Mouse (Mus musculus) forebrain, embryonic 16.5 days (tissue): Measurements from ENCODE around the gene Vsnl1. TPM values are rescaled to one million over a fixed set of nuclear protein-coding genes. Genes with fewer than 3 reads are reported as not detected.

ENCODE experiments used
- ATAC-seq: fragments of 200-750 bp; cut with Nextera tagmentation; 2 replicates; pipeline ENCODE4 v1.8.0; 2017; ENCODE audit warnings: mild to moderate bottlenecking, moderate library complexity
- H3K27ac ChIP-seq: fragments of 300-500 bp; sonication (generic); 2 replicates; pipeline ENCODE4 v1.5.1; 2014; ENCODE audit warnings: low read length, control low read depth
- H3K27me3 ChIP-seq: fragments of 300-500 bp; sonication (generic); replicated peaks from 2 replicates; pipeline ENCODE4 v1.6.1; 2014; ENCODE audit warnings: low read length; ENCODE audit not compliant: control insufficient read depth, insufficient read depth
- H3K36me3 ChIP-seq: fragments of 300-500 bp; sonication (generic); 2 replicates; pipeline ENCODE4 v1.6.1; 2014; ENCODE audit not compliant: control insufficient read depth, insufficient read depth
- H3K4me1 ChIP-seq: fragments of 300-500 bp; sonication (generic); replicated peaks from 2 replicates; pipeline ENCODE4 v1.6.1; 2014; ENCODE audit warnings: low read length; ENCODE audit not compliant: control insufficient read depth, insufficient read depth
- H3K4me2 ChIP-seq: fragments of 300-500 bp; sonication (generic); 2 replicates; pipeline ENCODE4 v1.6.1; 2014; ENCODE audit warnings: mild to moderate bottlenecking, low read length, control low read depth
- H3K4me3 ChIP-seq: fragments of 300-500 bp; sonication (generic); replicated peaks from 2 replicates; pipeline ENCODE4 v1.5.1; 2014; ENCODE audit warnings: mild to moderate bottlenecking, low read length, control low read depth
- H3K9ac ChIP-seq: fragments of 300-500 bp; sonication (generic); replicated peaks from 2 replicates; pipeline ENCODE4 v1.6.1; 2014; ENCODE audit warnings: low read depth, low read length, control low read depth
- H3K9me3 ChIP-seq: fragments of 300-500 bp; sonication (generic); 2 replicates; pipeline ENCODE4 v1.6.1; 2016; ENCODE audit warnings: low read length; ENCODE audit not compliant: control insufficient read depth
- WGBS: fragments of 180-500 bp; shearing (Covaris S2); extraction: QIAGEN DNeasy Blood & Tissue Kit; methylation state at CpG from one replicate; pipeline ENCODE4 v1.1.7; 2014; 5-methylcytosine and 5-hydroxymethylcytosine counted together
- polyA plus RNA-seq: library from polyadenylated mRNA; unstranded; fragments of >200 nt; fragmentation: Nextera tagmentation; extraction: Ambion mirVana; gene quantifications from 2 replicates; pipeline ENCODE4 v1.2.1, GENCODE M21; 2015

The Vsnl1 gene
- polyA plus RNA-seq, 1 experiment from 2014 or later: 34.5 TPM

DNA sequence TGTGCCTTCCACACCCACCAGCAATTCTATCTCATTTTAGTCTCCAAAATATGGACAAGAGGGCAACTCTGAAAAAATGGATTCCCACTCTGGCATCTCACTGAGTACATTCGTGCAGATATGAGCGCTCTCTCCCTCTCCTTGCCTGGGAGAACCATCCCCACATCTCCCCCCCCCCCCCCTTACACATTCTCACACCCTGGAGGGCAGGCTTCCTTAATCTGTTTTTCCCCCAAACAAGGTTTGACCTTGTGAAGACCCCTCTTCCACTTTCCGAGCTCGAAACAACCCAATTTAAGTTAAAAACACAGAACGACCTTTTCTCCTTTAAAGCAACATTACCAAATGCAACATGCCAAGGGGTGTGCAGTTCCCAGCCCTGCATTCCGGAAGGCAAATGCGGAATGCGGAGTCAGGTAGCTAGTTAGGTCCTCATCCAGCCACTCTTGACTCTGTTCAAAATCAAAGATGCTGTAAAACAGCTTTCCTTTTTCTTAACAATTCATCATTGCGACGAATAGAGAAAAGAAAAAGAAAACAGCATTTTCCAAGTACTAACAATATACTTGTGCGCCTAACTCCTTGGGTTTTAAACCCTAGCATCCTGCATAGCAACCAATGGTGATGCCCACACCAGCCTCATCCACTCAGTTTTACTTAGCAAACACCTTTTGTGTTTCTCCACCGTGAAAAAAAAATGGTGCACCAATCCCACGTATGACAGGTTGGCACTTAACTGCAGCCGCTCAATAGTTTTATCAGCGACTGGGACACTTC is 979 bp downstream of the Vsnl1 start:
- no peak for ATAC-seq
- Histone ChIP-seq H3K9ac (peak overlapping the region; percentile 52), H3K27me3 (0 out of 2 replicates have a peak, but pooled peaks cover 3% of the 10 kb centered on the region), H3K4me2 (peak overlapping the region; percentile 69), H3K4me1 (peaks cover 18% of the 10 kb centered on the region), H3K27ac (no peak overlapping the region), H3K4me3 (peak overlapping the region; percentile 44), H3K36me3 (no peaks in the 10 kb centered on the region), H3K9me3 (no peaks in the 10 kb centered on the region)
- 7% methylated on average over 15 of the region's 15 CpGs for WGBS

DNA sequence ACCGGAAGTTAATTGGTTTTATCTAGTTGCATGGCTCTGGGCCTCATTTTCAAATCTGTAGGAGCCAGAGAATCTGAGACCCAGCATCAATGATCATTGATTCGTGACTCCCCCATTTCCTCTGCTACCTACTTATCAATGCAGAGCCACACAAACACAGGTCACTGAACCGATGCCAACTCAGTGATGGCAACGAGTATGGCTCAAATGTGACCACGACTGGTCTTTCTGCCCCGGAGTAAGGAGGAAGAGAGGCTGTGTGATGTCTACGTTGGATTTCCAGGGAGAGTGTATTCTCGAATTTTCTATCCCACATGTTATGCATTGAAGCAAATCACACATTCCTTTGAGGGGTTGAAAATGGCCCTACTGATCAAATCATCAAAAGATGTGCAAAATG is 2.0 kb downstream of the Vsnl1 start:
- Histone ChIP-seq H3K36me3 (no peaks in the 10 kb centered on the region), H3K27ac (no peak overlapping the region), H3K9me3 (no peaks in the 10 kb centered on the region), H3K27me3 (0 out of 2 replicates have a peak, but pooled peaks cover 3% of the 10 kb centered on the region), H3K4me1 (peaks cover 18% of the 10 kb centered on the region), H3K4me3 (no peak overlapping the region; the same call in none of the 2 replicates), H3K9ac (no peak overlapping the region), H3K4me2 (no peak overlapping the region)
- ATAC-seq: no peak
- WGBS: 83% methylated on average over 8 of the region's 8 CpGs

DNA sequence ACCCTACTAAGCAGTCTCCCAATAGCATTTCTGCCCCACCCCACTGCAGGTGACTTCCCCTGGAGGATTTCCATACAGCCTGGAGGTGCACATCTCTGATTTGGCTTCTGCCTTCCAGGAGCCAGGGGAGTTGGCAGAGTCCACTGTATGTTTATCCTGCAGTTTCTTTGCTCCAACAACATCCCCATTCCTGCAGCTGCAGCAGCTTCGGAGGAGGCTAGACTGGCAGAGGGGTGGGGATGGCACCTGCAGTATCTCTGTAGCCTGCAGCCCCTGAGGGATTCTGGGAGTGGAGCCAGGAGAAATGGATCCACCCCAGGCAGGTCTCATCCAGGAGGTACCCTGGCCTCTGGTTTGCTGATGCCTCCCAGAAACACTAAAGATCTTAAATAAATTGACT is 2.7 kb downstream of the Vsnl1 start:
- Histone ChIP-seq H3K27me3 (0 out of 2 replicates have a peak, but pooled peaks cover 3% of the 10 kb centered on the region), H3K4me3 (no peak overlapping the region), H3K4me1 (peaks cover 18% of the 10 kb centered on the region), H3K9ac (no peak overlapping the region), H3K27ac (no peak overlapping the region), H3K4me2 (no peak overlapping the region), H3K9me3 (no peaks in the 10 kb centered on the region), H3K36me3 (no peaks in the 10 kb centered on the region)
- no peak for ATAC-seq
- WGBS: 31% methylated on average over 1 of the region's 1 CpGs

GRCm38 (mm10) chr12:11433126-11433525 is 3.3 kb downstream of the Vsnl1 start:
- Histone ChIP-seq H3K9ac (no peak overlapping the region), H3K4me3 (no peak overlapping the region), H3K4me2 (no peak overlapping the region), H3K27ac (no peak overlapping the region), H3K27me3 (0 out of 2 replicates have a peak, but pooled peaks cover 3% of the 10 kb centered on the region), H3K9me3 (no peaks in the 10 kb centered on the region), H3K4me1 (peaks cover 18% of the 10 kb centered on the region), H3K36me3 (no peaks in the 10 kb centered on the region)
- ATAC-seq: no peak
- WGBS: 97% methylated on average over 1 of the region's 1 CpGs

GRCm38 (mm10) chr12:11427396-11427795 is 9.0 kb downstream of the Vsnl1 start:
- ATAC-seq: no peak
- H3K9me3 ChIP-seq: no peaks in the 10 kb centered on the region
- no peaks in the 10 kb centered on the region for H3K4me1 ChIP-seq
- H3K4me3 ChIP-seq: no peak overlapping the region
- no peak overlapping the region for H3K4me2 ChIP-seq
- no peak overlapping the region for H3K9ac ChIP-seq
- H3K27me3 ChIP-seq: no peaks in the 10 kb centered on the region
- no peak overlapping the region for H3K27ac ChIP-seq
- 75% methylated on average over 4 of the region's 4 CpGs for WGBS
- no peaks in the 10 kb centered on the region for H3K36me3 ChIP-seq

DNA sequence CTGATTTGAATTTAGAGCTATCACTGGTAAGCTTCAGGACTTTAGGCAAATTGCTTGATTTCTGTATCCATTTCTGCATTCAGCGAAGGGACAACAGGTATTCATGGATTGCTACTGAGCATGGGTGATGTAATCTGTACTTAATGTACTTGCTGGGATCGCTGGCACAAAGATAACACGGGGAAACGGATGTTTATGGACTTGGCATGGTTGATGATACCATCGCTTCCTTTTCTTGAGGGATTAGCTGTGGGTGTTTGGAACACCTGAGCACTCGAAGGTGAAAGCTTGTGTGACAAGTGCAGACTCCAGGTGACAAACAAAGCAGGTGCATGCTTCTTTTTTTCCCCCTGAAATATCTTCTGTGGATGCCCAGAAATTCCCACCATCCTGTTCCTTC is 18.3 kb downstream of the Vsnl1 start:
- Histone ChIP-seq H3K27me3 (no peaks in the 10 kb centered on the region), H3K4me3 (no peak overlapping the region), H3K4me1 (no peaks in the 10 kb centered on the region), H3K36me3 (no peaks in the 10 kb centered on the region), H3K4me2 (no peak overlapping the region), H3K9ac (no peak overlapping the region), H3K27ac (no peak overlapping the region), H3K9me3 (no peaks in the 10 kb centered on the region)
- no peak for ATAC-seq
- 86% methylated on average over 6 of the region's 6 CpGs for WGBS

- Histone ChIP-seq H3K27ac (no peak overlapping the region), H3K4me1 (no peaks in the 10 kb centered on the region), H3K27me3 (no peaks in the 10 kb centered on the region), H3K9ac (no peak overlapping the region), H3K9me3 (no peaks in the 10 kb centered on the region), H3K36me3 (no peaks in the 10 kb centered on the region), H3K4me2 (no peak overlapping the region), H3K4me3 (no peak overlapping the region)
- WGBS: 85% methylated on average over 4 of the region's 4 CpGs
- no peak for ATAC-seq
Measured at GRCm38 (mm10) chr12:11407679-11408078, 28.7 kb downstream of the Vsnl1 start.

DNA sequence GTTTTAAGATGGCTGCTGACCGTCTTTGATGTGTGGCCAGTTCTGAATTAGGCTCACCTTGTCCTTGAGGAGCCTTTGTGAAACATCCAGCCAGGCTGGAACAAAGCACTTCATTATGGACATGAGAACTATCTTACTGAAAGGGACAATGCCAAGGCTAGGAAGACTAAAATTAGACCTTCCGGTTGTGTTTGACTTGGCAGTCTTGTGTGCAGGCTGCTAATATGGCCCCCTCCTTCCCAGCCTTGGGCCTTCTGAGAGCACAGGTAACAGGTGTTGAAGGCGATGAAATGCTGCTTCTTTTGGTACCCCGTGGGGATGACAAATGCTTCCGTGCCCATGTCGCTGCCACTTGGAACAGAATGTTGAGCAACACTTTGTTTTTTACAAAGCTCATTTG is 37.6 kb downstream of the Vsnl1 start:
- H3K36me3 ChIP-seq: no peaks in the 10 kb centered on the region
- no peak overlapping the region for H3K27ac ChIP-seq
- no peaks in the 10 kb centered on the region for H3K9me3 ChIP-seq
- H3K9ac ChIP-seq: no peak overlapping the region
- H3K4me2 ChIP-seq: no peak overlapping the region
- WGBS: 93% methylated on average over 6 of the region's 6 CpGs
- no peaks in the 10 kb centered on the region for H3K27me3 ChIP-seq
- no peaks in the 10 kb centered on the region for H3K4me1 ChIP-seq
- H3K4me3 ChIP-seq: no peak overlapping the region
- no peak for ATAC-seq

DNA sequence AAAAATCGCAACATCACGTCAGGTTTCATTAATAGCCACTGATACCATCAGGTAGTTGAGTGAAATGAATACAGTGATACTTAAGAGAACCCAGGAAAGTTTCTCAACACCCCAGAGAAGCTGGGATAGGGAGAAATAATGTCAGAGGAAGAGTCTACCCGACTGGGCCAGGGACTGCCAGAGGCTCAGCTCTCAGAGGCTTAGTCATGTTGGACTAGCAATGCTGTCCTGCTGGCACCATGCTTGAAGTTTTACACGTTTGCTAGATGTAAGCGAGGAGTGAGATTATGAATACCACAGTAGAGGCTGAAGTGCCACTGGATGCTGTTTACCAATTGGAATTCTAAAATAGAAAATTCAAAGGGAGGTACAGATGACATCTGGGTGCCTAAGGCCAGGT is 39.4 kb downstream of the Vsnl1 start:
- Histone ChIP-seq H3K27me3 (no peaks in the 10 kb centered on the region), H3K36me3 (no peaks in the 10 kb centered on the region), H3K27ac (no peak overlapping the region), H3K4me3 (no peak overlapping the region), H3K9me3 (no peaks in the 10 kb centered on the region), H3K4me2 (no peak overlapping the region), H3K9ac (no peak overlapping the region), H3K4me1 (no peaks in the 10 kb centered on the region)
- 83% methylated on average over 5 of the region's 5 CpGs for WGBS
- ATAC-seq: no peak
